Mouse (Mus musculus): ENCODE results near the gene Cplx2.

Gene Cplx2

GRCm38 (mm10) chr13:54364686-54365085 is 6.5 kb upstream of the Cplx2 start:
- intact Hi-C loops (cut with DNase I), result no loop called here

- intact Hi-C loops (cut with DNase I), result no loop called here
Observed at GRCm38 (mm10) chr13:54367758-54368157, 3.4 kb upstream of the Cplx2 start.

- intact Hi-C loops (cut with DNase I), result no loop called here
Observed at GRCm38 (mm10) chr13:54368181-54368580, 3.0 kb upstream of the Cplx2 start.

GRCm38 (mm10) chr13:54371387-54372330 is 510 bp downstream of the Cplx2 start:
- intact Hi-C loops (cut with DNase I), result loop anchor here (2.0 to 5.0 kb wide), 2 partner anchors 76 to 123 kb away; no protein-coding TSS in a partner anchor

GRCm38 (mm10) chr13:54372665-54373064 is 1.5 kb downstream of the Cplx2 start:
- intact Hi-C loops (cut with DNase I), result loop anchor here (5.0 kb wide), 1 partner anchor 75 kb away; no protein-coding TSS in a partner anchor

GRCm38 (mm10) chr13:54374106-54374706 is 3.1 kb downstream of the Cplx2 start:
- intact Hi-C loops (cut with DNase I), result loop anchor here (5.0 kb wide), 1 partner anchor 73 kb away; no protein-coding TSS in a partner anchor

GRCm38 (mm10) chr13:54375497-54376495 is 4.6 kb downstream of the Cplx2 start:
- intact Hi-C loops (cut with DNase I), result no loop called here

- intact Hi-C loops (cut with DNase I), result no loop called here
Observed at GRCm38 (mm10) chr13:54376736-54377135, 5.6 kb downstream of the Cplx2 start.

GRCm38 (mm10) chr13:54378051-54378450 is 6.9 kb downstream of the Cplx2 start:
- intact Hi-C loops (cut with DNase I), result no loop called here

- intact Hi-C loops (cut with DNase I), result no loop called here
Observed at GRCm38 (mm10) chr13:54380421-54380820, 9.3 kb downstream of the Cplx2 start.

GRCm38 (mm10) chr13:54381396-54381795 is 10.2 kb downstream of the Cplx2 start:
- intact Hi-C loops (cut with DNase I), result no loop called here

GRCm38 (mm10) chr13:54383531-54383930 is 12.4 kb downstream of the Cplx2 start:
- intact Hi-C loops (cut with DNase I), result no loop called here

GRCm38 (mm10) chr13:54384518-54384917 is 13.4 kb downstream of the Cplx2 start:
- intact Hi-C loops (cut with DNase I), result no loop called here

- intact Hi-C loops (cut with DNase I), result no loop called here
Observed at GRCm38 (mm10) chr13:54385008-54386004, 14.2 kb downstream of the Cplx2 start.

- intact Hi-C loops (cut with DNase I), result no loop called here
Observed at GRCm38 (mm10) chr13:54389971-54390564, 18.9 kb downstream of the Cplx2 start.

GRCm38 (mm10) chr13:54390565-54391013 is 19.4 kb downstream of the Cplx2 start:
- intact Hi-C loops (cut with DNase I), result no loop called here

GRCm38 (mm10) chr13:54391313-54391712 is 20.2 kb downstream of the Cplx2 start:
- intact Hi-C loops (cut with DNase I), result no loop called here

- intact Hi-C loops (cut with DNase I), result no loop called here
Observed at GRCm38 (mm10) chr13:54397069-54397468, 25.9 kb downstream of the Cplx2 start.

GRCm38 (mm10) chr13:54400565-54401179 is 29.5 kb downstream of the Cplx2 start:
- intact Hi-C loops (cut with DNase I), result no loop called here

Measured in adrenal gland (tissue).